Mouse (Mus musculus): ENCODE results near the gene F9. TPM values are rescaled to one million over a fixed set of nuclear protein-coding genes. Genes with fewer than 3 reads are reported as not detected.
"Not testable (repeated sequence)": the region's sequence is repeated elsewhere in the genome, so short reads cannot be mapped to it uniquely, and the experiment has no call there.

Gene F9
- total RNA-seq (2021): under 1 TPM in 1 of 2 experiments, not detected in 1; 0.12 TPM

GRCm38 (mm10) chrX:59999221-60000083 lies at the start of gene F9:
F9 (plus strand) TSS chrX:59999464.
- intact Hi-C loops (cut with DNase I): no loop called here

GRCm38 (mm10) chrX:59969767-59970166 lies 29.5 kb upstream of the F9 start:
- DNase-seq; intact Hi-C loops (cut with DNase I): not testable (repeated sequence)

More at GRCm38 (mm10) chrX:59999221-60000083, at the start of gene F9:
- no peak for DNase-seq

GRCm38 (mm10) chrX:60000084-60000443 lies 800 bp downstream of the F9 start:
- no peak for DNase-seq
- intact Hi-C loops (cut with DNase I): no loop called here

- intact Hi-C loops (cut with DNase I): no loop called here
- DNase-seq: no peak
Observed at GRCm38 (mm10) chrX:60001461-60001860, 2.2 kb downstream of the F9 start.

GRCm38 (mm10) chrX:60013084-60013676 lies 13.9 kb downstream of the F9 start:
- intact Hi-C loops (cut with DNase I): no loop called here
- DNase-seq: peak; percentile 27

- DNase-seq: no peak
- intact Hi-C loops (cut with DNase I): no loop called here
Observed at GRCm38 (mm10) chrX:60014588-60014987, 15.3 kb downstream of the F9 start.

DNA sequence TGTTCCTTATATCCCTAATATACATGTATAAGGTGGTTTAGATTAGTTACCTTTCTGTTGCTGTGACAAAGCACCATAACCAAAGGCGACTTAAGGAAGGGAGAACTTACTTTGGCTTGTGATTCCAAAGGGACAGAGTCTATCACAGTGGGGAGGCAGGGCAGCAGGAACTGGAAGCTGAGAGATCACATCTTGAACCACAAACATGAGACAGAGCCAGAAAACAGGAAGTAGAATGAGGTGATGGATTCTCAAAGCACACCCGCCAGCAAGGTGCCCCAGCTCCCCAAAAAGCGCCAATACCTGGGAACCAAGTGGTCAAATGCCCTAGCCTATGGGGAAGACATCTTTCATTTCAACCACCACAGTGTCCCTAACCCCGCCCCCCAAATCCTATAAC lies 21.7 kb downstream of the F9 start:
- no peak for DNase-seq
- intact Hi-C loops (cut with DNase I): loop anchor here (10.0 kb wide), 2 partner anchors 456 to 836 kb away; partner anchors contain the start of gene Fgf13

DNA sequence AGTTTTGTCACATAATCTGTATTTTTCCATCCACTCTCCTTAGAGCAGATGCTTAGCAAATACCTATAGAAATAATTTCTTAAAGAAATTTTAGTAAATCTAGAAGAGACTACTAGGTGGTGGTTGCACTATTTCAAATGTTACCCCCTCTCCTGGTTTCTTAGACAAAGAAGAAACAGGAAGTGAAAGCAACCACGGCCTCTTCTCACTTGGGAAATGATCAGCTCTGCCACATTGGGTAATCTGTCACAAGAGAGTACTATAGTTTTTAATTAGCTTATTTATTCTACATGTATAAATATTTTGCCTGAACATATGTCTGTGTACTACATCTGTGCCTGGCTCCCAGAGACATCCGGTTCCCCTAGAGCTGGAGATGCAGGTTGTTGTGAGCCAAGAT lies 22.3 kb downstream of the F9 start:
- intact Hi-C loops (cut with DNase I): loop anchor here (10.0 kb wide), 2 partner anchors 457 to 837 kb away; partner anchors contain the start of gene Fgf13
- DNase-seq: no peak

DNA sequence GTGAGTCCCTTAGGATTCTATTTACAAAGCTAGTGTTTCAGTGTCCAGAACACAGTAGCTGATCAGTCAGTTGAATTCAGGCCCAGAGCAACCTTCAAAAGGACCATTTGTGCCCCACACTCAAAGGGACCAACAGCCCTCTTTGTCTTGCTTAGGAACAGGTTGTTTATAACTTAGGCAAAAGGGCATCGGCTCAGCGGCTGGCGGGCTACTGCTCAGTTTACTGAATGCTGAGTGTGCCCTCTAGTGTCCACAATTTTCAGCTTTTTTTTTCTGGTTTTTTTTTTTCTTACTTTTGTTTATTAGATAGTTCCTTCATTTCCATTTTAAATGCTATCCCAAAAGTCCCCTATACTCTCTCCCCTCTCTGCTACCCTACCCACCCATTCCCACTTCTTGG lies 27.4 kb downstream of the F9 start:
- peak; percentile 32 for DNase-seq
- intact Hi-C loops (cut with DNase I): loop anchor here (10.0 kb wide), 2 partner anchors 462 to 842 kb away; partner anchors contain the start of gene Fgf13

- DNase-seq: no peak
- intact Hi-C loops (cut with DNase I): no loop called here
Observed at GRCm38 (mm10) chrX:60054745-60055144, 55.5 kb downstream of the F9 start.

- DNase-seq: no peak
- intact Hi-C loops (cut with DNase I): no loop called here
Observed at GRCm38 (mm10) chrX:60055185-60055584, 55.9 kb downstream of the F9 start.

- no peak for DNase-seq
- intact Hi-C loops (cut with DNase I): no loop called here
Observed at GRCm38 (mm10) chrX:60075359-60075758, 76.1 kb downstream of the F9 start.

Other genes with a start within 250 kb of the F9 start
- 1 to 10 TPM; 3.4 to 3.7 TPM for gene Mcf2, start 179.6 kb downstream of the F9 start, total RNA-seq (2021)